Mouse (Mus musculus) C2C12 (cell line): ENCODE results near the gene Phb2.

Experiments used
- CEBPB ChIP-seq: IDR thresholded peaks from one replicate; pipeline ENCODE4 v1.6.1; 2011; ENCODE audit warnings: low read depth, mild to moderate bottlenecking, control low read depth, moderate library complexity
- CTCF ChIP-seq: IDR thresholded peaks from one replicate; pipeline ENCODE4 v1.5.1; 2011; ENCODE audit not compliant: control insufficient read depth, insufficient read depth, insufficient read length
- FOSL1 ChIP-seq: IDR thresholded peaks from one replicate; pipeline ENCODE4 v1.8.0; 2011; ENCODE audit warnings: mild to moderate bottlenecking, low read length; ENCODE audit not compliant: poor library complexity, insufficient read depth, severe bottlenecking
- MAX ChIP-seq: IDR thresholded peaks from one replicate; pipeline ENCODE4 v1.6.1; 2011; ENCODE audit warnings: mild to moderate bottlenecking, control low read depth
- MYOD1 ChIP-seq: IDR thresholded peaks from one replicate; pipeline ENCODE4 v1.6.1; 2011; ENCODE audit warnings: low read depth; ENCODE audit not compliant: control insufficient read depth, insufficient read length
- MYOG ChIP-seq: IDR thresholded peaks from one replicate; pipeline ENCODE4 v1.6.1; 2011; ENCODE audit not compliant: control insufficient read depth, insufficient read length; ENCODE audit errors: extremely low read depth
- USF1 ChIP-seq: IDR thresholded peaks from one replicate; pipeline ENCODE4 v1.6.1; 2011; ENCODE audit warnings: low read depth, mild to moderate bottlenecking, control low read depth, moderate library complexity

DNA sequence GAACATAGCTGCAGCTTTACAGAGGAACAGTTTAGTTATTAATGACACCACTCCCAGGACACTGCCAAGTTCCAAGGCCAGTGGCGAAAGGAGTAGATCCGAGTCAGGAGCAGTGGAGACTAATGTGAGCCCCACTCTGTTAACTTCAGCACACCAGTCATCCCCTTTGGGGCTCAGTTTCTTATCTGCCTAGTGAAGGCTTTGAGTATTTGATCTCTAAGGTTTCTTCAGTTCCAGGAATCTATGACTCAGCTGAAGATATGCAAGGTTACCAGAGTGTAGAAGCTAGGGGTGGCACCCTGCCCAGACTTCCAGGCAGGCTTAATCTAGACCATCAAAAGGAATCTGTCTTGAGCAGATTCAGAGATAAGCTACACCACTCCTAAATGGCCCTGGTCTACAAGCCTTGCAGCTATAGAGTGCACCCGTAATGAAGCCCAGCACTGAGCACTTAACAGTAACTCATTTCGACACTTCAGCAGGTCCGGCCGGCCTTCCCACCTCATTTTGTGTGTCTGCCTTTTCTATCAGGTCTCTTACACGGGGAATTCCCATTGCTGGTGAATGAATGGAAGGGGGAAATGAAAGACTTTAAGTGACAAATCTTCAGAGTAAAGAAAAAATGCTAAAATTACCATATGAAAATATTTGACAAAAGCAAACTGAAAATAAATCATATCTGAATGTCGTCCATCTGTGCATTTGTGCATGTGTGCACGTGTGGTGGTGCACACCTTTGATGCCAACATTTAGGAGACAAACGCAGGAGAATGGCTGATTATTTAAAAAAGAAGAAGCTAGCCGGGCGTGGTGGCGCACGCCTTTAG is 28.3 kb upstream of the Phb2 start:
- TF ChIP-seq CTCF (no peak), USF1 (no peak), MAX (no peak), CEBPB (no peak), MYOG (no peak), MYOD1 (no peak), FOSL1 (no peak)
